Mouse (Mus musculus) gastrocnemius, postnatal 4 days (tissue): ENCODE data around the gene Zfp825. TPM values are rescaled to one million over a fixed set of nuclear protein-coding genes. Genes with fewer than 3 reads are reported as not detected.
A peak's percentile ranks its signal among the peaks of the same experiment; 100 is the strongest.
"Not testable (repeated sequence)": the region's sequence is repeated elsewhere in the genome, so short reads cannot be mapped to it uniquely, and the experiment has no call there.

Source experiments
- DNase-seq, 2 experiments: peaks; one replicate each; pipeline ENCODE4 v3.0.0; 2021 to 2022; ENCODE audit warnings: low spot score in 2 of 2, mixed read lengths in 2 of 2
- long read RNA-seq, 2 experiments: library from polyadenylated mRNA; stranded (forward); transcript quantifications; one replicate each; pipeline ENCODE4 v2.0.0; 2021
- total RNA-seq, 2 experiments: library from RNA; stranded (reverse); gene quantifications; 2 replicates each; pipeline ENCODE4 v1.2.3; 2021

The Zfp825 gene
- total RNA-seq, result 1 to 10 TPM; 8.3 to 8.8 TPM
- long read RNA-seq, experiment 1, partial matches to known transcripts, result 0 of 8 reads
- long read RNA-seq, experiment 1, other reads (novel, unspliced or antisense), result 3 of 8 reads
- long read RNA-seq, experiment 2, partial matches to known transcripts, result 0 of 4 reads
- long read RNA-seq, experiment 2, other reads (novel, unspliced or antisense), result 0 of 4 reads

DNA sequence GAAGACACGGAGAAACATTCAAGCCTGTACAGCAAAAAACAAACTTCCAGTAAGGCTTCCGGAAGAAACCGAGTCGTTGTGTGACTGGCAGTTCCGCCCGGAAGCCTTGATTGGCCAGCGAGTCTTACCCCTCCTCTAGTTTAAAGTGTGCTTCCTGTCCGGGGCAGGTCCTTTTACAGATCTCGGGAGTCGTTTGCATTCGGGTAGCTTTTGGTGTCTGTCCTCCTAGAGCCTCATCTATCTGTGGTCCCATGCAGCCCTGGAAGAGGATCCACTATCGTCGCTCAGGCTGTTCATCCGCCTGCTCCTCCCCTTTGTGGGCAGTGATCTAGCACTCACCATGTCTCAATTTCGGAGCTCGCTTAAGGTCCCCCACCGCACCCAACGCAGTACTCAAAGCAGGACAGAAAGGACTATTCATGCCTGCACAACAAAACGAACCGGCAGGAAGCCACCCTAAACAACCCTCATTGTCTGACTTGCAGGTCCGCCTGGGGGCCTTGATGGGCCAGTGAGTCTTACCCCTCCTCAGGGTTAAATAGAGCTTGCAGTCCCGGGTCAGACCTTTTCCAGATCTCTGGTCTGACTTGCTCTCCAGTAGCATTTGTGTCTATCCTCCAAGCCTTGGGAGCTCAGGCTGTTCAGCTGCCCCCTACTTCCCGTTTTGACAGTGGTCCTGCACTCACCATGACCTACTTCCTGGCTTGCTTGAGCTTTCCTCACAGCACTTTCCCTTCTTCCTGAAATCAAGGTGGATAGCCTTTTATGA lies at the start of gene Zfp825:
Gene Zfp825 (minus strand): TSS at position 82 of the 769 bp plus-strand sequence.
- DNase-seq, result peak; percentile 29 to 69

DNA sequence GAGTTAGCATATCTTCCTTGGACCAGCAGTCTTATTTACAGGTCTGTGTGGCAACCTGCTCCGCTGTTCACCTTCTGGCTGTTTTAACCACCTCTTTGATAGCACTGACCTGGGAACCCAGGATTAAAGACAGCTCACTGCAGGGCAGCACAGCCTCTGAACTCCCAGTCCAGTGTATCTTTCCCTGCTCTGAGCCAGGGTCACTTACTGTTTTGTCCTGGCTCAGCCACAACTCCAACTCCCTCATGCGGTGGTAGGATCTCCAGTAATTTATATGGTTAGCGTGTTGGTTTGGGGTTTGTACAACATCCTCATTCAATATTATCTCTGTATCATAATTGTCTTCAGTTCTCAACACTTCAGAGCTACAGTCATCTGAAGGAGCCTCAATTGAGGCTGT lies 41.6 kb upstream of the Zfp825 start:
- not testable (repeated sequence) for DNase-seq

DNA sequence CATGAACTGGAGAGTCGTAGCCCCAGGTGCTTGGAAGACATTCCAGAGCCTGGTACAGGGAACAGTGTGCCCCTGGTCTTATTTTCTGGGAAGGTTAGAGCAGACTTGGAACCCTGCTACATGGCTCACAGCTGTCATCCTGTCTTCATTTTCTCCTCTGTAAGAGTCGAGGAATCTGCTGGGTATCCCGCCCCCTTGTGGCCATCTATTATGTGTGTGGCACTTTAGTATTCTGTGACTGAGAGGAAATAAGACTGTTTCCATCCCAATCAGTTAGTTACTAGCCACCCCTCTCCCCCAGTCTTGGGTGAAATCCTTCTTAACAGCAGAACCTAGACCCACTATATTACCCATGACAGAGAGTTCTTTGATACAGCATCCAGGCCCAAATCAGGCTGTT lies 41.1 kb upstream of the Zfp825 start:
- DNase-seq, result peak in 1 of 2 experiments; percentile 49

DNA sequence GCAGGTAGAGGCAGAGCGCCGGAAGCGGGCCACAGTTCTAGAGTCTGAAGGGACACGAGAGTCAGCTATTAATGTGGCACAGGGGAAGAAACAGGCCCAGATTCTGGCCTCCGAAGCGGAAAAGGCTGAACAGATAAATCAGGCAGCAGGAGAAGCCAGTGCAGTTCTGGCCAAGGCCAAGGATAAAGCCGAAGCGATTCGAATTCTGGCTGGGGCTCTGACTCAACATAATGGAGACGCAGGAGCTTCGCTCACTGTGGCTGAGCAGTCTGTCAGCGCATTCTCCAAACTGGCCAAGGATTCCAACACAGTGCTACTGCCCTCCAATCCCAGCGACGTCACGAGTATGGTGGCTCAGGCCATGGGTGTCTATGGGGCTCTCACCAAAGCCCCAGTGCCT lies 40.3 kb upstream of the Zfp825 start:
- DNase-seq, result no peak

DNA sequence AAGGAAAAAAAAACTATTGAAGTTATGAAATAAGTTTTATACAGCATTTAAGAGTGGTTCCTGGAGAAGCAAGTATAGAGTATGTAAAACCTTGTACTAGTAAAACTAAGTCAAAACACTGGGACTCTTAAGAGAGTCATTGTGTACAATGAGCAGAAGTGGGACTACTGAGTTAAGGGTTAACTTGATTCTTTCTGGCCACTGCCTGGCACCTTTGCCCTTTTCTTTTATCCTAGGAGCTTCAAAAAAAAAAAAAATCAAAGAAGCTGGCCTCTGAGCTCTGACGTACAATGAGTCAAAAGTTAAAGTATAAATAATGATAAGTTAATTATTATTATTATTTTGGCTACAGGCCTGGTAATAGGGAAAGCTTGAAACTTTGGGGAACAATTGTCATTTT lies 37.5 kb upstream of the Zfp825 start:
- not testable (repeated sequence) for DNase-seq

DNA sequence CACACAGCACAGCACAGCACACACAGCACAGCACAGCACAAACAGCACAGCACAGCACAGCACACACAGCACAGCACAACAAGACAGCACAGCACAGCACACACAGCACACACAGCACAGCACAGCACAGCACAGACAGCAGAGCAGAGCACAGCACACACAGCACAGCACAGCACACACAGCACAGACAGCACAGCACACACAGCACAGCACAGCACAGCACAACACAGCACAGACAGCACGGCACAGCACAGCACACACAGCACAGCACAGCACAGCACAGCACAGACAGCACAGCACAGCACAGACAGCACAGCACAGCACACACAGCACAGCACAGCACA lies 35.6 kb upstream of the Zfp825 start:
- not testable (repeated sequence) for DNase-seq

DNA sequence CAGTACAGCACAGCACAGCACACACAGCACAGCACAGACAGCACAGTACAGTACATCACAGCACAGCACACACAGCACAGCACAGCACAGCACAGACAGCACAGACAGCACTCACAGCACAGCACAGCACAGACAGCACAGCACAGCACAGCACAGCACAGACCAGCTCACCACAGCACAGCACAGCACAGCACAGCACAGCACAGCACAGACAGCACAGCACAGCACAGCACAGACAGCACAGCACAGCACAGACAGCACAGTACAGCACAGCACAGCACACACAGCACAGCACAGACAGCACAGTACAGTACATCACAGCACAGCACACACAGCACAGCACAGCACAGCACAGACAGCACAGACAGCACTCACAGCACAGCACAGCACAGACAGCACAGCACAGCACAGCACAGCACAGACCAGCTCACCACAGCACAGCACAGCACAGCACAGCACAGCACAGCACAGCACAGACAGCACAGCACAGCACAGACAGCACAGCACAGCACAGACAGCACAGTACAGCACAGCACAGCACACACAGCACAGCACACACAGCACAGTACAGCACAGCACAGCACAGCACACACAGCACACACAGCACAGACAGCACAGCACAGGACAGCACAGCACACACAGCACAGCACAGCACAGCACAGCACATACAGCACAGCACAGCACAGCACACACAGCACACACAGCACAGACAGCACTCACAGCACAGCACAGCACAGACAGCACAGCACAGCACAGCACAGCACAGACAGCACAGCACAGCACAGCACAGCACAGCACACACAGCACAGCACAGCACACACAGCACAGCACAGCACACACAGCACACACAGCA lies 35.0 kb upstream of the Zfp825 start:
- DNase-seq, result not testable (repeated sequence)

DNA sequence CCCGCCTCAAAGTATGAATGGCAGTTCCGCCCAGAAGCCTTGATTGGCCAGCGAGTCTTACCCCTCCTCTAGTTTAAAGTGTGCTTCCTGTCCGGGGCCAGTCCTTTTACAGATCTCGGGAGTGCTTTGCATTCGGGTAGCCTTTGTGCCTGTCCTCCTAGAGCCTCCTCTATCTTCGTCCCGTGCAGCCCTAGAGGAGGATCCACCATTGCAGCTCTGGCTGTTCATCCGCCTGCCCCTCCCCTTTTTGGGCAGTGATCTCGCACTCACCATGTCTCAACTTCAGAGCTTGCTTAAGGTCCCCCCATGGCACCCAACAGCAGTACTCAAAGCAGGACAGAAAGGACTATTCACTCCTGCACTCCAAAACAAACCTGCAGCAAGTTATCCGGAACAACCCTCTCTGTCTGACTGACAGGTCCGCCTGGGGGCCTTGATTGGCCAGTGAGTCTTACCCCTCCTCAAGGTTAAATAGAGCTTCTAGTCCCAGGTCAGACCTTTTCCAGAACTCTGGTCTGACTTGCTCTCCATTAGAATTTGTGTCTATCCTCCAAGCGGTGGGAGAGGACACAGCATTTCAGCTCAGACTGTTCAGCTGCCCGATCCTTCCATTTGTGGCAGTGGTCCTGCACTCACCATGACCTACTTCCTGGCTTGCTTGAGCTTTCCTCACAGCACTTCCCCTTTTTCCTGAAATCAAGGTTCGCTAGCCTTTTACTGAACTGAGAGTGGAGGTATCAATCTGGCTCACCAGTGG lies 28.9 kb upstream of the Zfp825 start:
- DNase-seq, result peak; percentile 38 to 66

DNA sequence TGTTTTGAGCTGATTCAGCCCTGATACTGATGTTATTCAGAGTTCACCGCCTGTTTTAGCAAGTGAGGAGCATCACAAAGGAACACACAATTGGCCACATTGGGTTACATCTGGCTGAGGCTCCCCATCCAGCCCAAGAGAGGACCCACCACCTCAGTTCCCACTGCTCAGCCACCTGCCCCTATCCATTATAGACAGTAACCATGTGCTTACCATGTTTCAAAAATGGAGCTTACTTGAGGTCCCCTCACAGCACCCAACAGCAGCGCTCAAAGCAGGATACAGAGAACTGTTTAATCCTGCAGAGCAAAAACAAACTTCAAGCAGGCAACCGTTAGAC lies 28.3 kb upstream of the Zfp825 start:
- DNase-seq, result not testable (repeated sequence)

DNA sequence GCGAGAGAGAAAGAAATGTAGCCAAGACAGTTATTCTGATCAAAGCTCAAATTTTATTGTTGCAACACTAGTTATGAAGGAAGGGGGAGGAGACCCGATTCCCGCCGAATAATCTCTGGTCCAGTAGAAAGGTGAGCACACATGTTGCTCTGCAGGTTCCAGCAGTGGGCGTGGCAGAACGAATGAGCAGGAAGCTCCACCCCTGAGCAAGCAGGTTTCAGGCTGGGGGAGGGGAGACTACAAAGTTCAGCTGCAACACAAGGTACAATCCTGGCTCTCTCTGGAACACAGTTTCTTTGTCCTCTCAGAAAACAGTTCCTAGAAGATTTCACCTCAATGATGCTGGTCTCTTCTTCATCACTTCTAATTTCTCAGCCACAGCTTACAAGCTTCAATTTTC lies 14.2 kb upstream of the Zfp825 start:
- DNase-seq, result not testable (repeated sequence)

DNA sequence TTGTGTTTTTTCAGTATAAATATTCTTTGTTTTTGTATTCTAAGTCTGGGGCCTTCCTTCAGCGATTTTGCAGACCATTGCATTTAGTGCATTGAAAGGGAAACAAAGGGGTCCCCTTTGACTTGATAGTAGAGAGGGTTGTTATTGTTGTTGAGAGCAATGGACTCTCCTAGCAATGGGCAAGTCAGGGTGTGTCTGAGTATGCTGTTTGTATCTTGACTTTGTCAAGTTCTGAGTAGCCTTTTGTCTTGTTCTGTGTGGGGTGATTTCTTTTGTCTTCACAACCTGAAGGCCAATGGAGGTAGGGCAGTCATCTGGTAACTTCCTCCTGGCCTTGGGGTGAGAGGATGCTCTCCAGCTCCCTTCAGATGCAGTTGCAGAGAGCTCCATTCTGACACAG lies 9.1 kb upstream of the Zfp825 start:
- DNase-seq, result not testable (repeated sequence)

DNA sequence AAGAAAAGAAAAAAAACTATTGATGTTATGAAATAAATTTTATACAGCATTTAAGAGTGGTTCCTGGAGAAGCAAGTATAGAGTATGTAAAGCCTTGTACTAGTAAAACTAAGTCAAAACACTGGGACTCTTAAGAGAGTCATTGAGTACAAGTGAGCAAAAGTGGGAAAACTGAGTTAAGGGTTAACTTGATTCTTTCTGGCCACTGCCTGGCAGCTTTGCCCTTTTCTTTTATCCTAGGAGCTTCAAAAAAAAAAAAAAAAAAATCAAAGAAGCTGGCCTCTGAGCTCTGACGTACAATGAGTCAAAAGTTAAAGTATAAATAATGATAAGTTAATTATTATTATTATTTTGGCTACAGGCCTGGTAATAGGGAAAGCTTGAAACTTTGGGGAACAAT lies 5.9 kb upstream of the Zfp825 start:
- not testable (repeated sequence) for DNase-seq

DNA sequence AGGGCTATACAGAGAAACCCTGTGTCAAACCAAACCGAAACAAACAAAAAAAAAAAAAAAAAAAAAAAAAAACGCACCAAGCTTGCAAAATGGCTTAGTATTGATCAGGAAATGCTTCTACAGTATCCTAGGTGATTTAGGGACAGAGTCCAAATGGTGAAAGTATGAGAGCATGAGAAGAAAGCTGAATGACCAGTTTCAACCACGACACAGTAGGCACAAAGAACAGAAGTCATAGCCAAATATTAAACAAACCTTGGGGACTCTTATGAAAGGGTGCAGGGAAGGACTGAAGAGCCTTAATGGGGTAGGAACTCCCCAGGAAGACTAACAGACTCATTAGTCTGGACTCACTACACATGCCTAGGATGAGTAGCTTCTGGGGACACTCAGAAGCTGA lies 9.5 kb downstream of the Zfp825 start:
- DNase-seq, result not testable (repeated sequence)

DNA sequence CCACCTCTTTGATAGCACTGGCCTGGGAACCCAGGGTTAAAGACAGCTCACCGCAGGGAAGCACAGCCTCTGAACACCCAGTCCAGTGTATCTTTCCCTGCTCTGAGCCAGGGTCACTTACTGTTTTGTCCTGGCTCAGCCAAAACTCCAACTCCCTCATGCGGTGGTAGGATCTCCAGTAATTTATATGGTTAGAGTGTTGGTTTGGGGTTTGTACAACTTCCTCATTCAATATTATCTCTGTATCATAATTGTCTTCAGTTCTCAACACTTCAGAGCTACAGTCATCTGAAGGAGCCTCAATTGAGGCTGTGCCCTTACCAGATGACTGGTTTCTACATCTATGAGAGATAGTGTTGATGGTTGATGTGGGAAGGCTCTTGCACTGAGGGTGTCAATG lies 22.3 kb downstream of the Zfp825 start:
- DNase-seq, result not testable (repeated sequence)

DNA sequence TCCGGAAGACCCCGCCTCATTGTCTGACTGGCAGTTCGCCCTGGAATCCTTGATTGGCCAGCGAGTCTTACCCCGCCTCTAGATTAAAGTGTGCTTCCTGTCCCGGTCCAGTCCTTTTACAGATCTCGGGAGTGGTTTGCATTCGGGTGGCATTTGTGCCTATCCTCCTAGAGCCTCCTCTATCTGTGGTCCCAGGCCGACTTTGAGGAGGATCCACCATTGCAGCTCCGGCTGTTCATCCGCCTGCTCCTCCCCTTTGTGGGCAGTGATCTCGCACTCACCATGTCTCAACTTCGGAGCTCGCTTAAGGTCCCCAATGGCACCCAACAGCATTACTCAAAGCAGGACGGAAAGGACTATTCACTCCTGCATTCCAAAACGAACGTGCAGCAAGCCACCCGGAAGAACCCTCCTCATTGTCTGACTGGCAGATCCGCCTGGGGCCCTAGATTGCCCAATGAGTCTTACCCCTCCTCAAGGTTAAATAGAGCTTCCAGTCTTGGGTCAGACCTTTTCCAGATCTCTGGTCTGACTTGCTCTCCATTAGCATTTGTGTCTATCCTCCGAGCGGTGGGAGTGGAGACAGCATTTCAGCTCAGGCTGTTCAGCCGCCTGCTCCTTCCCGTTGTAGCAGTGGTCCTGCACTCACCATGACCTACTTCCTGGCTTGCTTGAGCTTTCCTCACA lies 30.9 kb downstream of the Zfp825 start:
- DNase-seq, result peak; percentile 60 to 80

DNA sequence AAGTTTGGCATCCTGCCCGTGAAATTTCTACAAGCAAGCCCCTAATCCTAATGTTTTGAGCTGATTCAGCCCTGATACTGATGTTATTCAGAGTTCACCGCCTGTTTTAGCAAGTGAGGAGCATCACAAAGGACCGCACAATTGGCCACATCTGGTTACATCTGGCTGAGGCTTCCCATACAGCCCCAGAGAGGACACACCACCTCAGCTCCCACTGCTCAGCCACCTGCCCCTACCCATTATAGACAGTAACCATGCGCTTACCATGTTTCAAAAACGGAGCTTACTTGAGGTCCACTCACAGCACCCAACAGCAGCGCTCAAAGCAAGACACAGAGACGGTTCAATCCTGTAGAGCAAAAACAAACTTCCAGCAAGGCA lies 31.5 kb downstream of the Zfp825 start:
- DNase-seq, result not testable (repeated sequence)

DNA sequence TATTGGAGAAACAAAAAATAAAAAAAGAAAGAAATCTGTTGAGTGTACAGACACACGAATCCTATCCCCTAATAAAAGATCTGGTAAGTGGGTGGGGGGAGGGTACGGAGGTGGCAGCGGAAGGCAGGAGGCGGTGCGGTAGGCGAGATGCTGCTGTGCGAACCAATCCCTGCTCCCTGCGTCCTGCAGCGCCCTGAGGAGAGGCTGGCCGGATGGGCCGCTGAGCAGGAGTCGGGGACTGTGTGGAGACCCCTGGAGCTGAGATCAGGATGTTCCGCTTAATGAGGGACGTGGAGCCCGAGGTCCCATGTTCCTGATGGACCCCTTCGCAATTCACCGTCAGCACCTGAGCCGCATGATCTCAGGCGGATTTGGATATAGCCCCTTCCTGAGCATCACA lies 53.9 kb downstream of the Zfp825 start:
- DNase-seq, result no peak
